Mouse (Mus musculus) midbrain, postnatal 0 days (tissue): ENCODE data around the gene Mgll. TPM values are rescaled to one million over a fixed set of nuclear protein-coding genes. Genes with fewer than 3 reads are reported as not detected.

Experiments used
- ATAC-seq: fragments of 200-750 bp; cut with Nextera tagmentation; 2 replicates; pipeline ENCODE4 v1.8.0; 2017; ENCODE audit warnings: moderate number of reproducible peaks, mild to moderate bottlenecking, moderate TSS enrichment, moderate library complexity; ENCODE audit not compliant: low FRiP score
- DNase-seq: peaks from one replicate; pipeline ENCODE4 v3.0.0-alpha.2; 2015; ENCODE audit warnings: low spot score
- H3K27ac ChIP-seq: fragments of 300-500 bp; sonication (generic); 2 replicates; pipeline ENCODE4 v1.5.1; 2014; ENCODE audit warnings: low read depth, mild to moderate bottlenecking, low read length, mixed read lengths
- H3K27me3 ChIP-seq: fragments of 300-500 bp; sonication (generic); 2 replicates; pipeline ENCODE4 v1.6.1; 2014; ENCODE audit warnings: low read length, control low read depth, mixed read lengths; ENCODE audit not compliant: insufficient read depth
- H3K36me3 ChIP-seq: fragments of 300-500 bp; sonication (generic); 2 replicates; pipeline ENCODE4 v1.6.1; 2014; ENCODE audit warnings: low read length, control low read depth, mixed read lengths; ENCODE audit not compliant: insufficient read depth
- H3K4me1 ChIP-seq: fragments of 300-500 bp; sonication (generic); 2 replicates; pipeline ENCODE4 v1.6.1; 2014; ENCODE audit warnings: mild to moderate bottlenecking, control low read depth, antibody characterized with exemption, low read length, mixed read lengths; ENCODE audit not compliant: insufficient read depth
- H3K4me2 ChIP-seq: fragments of 300-500 bp; sonication (generic); 2 replicates; pipeline ENCODE4 v1.6.1; 2014; ENCODE audit warnings: low read depth, mild to moderate bottlenecking, low read length, mixed read lengths; ENCODE audit not compliant: poor library complexity, severe bottlenecking
- H3K4me3 ChIP-seq: fragments of 300-500 bp; sonication (generic); 2 replicates; pipeline ENCODE4 v1.5.1; 2014; ENCODE audit warnings: low read depth, mild to moderate bottlenecking, low read length, moderate library complexity
- H3K9ac ChIP-seq: fragments of 300-500 bp; sonication (generic); replicated peaks from 2 replicates; pipeline ENCODE4 v1.6.1; 2014; ENCODE audit warnings: mild to moderate bottlenecking, low read length, moderate library complexity, mixed read lengths; ENCODE audit not compliant: poor library complexity, severe bottlenecking
- H3K9me3 ChIP-seq: fragments of 300-500 bp; sonication (generic); 2 replicates; pipeline ENCODE4 v1.6.1; 2016; ENCODE audit warnings: low read length, control low read depth
- CTCF ChIP-seq: IDR thresholded peaks from 2 replicates; pipeline ENCODE4 v1.5.1; 2016; ENCODE audit warnings: antibody characterized with exemption, mild to moderate bottlenecking
- WGBS: fragments of 180-500 bp; shearing (Covaris S2); extraction: QIAGEN DNeasy Blood & Tissue Kit; methylation state at CpG from one replicate; pipeline ENCODE4 v1.1.7; 2014; 5-methylcytosine and 5-hydroxymethylcytosine counted together
- polyA plus RNA-seq: library from polyadenylated mRNA; unstranded; fragments of >200 nt; fragmentation: Nextera tagmentation; extraction: Ambion mirVana; gene quantifications from 2 replicates; pipeline ENCODE4 v1.2.1, GENCODE M21; 2015
- total RNA-seq: library from RNA; depleted of rRNA; stranded (reverse); fragments of >200 nt; gene quantifications from 2 replicates; pipeline ENCODE4 v1.2.3, GENCODE M21; 2014; rRNA removed

The Mgll gene
- total and polyA plus RNA-seq, 2 experiments from 2014 or later: 50.6 to 62.3 TPM

- 6% methylated on average over 41 of the region's 63 CpGs for WGBS
- Histone ChIP-seq H3K4me1 (0 out of 2 replicates have a peak, but pooled peaks cover 6% of the 10 kb centered on the region), H3K4me3 (peak within 1 kb of the TSS; percentile 80), H3K4me2 (peak within 1 kb of the TSS; percentile 92), H3K27ac (peak within 1 kb of the TSS; percentile 98), H3K9ac (peak within 1 kb of the TSS; percentile 95), H3K27me3 (no peaks in the 10 kb centered on the region), H3K36me3 (no peaks in the 10 kb centered on the region), H3K9me3 (no peaks in the 10 kb centered on the region)
- DNase-seq (peak; percentile 90), ATAC-seq (peak; percentile 79)
- TF ChIP-seq CTCF: no peak
These were observed 150.8 kb downstream of the Mgll start, which contains the start of gene Podxl2 for GRCm38 (mm10) chr6:88874868-88875508. Gene Podxl2 (minus strand): TSS chr6:88875044.

Other genes starting within 250 kb of the Mgll start
- 192 and 199 TPM in 2 replicates for gene Sec61a1, start 205.5 kb upstream of the Mgll start, total RNA-seq
- gene Sec61a1, start 205.5 kb upstream of the Mgll start, polyA plus RNA-seq: 131 TPM in 2 replicates
- gene Kbtbd12, start 86.5 kb upstream of the Mgll start, total RNA-seq: 0.16 and 0.38 TPM in 2 replicates
- gene Kbtbd12, start 86.5 kb upstream of the Mgll start, polyA plus RNA-seq: 0.25 TPM in 1 of 2 replicates, not detected in the other
- 60.2 and 65.7 TPM in 2 replicates for gene Abtb1, start 117.6 kb downstream of the Mgll start, total RNA-seq
- 29.2 and 34.9 TPM in 2 replicates for gene Abtb1, start 117.6 kb downstream of the Mgll start, polyA plus RNA-seq
- gene Podxl2, start 150.6 kb downstream of the Mgll start, total RNA-seq: 883 and 1,011 TPM in 2 replicates
- 727 and 776 TPM in 2 replicates for gene Podxl2, start 150.6 kb downstream of the Mgll start, polyA plus RNA-seq
- 11.4 and 16.2 TPM in 2 replicates for gene Mcm2, start 174.4 kb downstream of the Mgll start, total RNA-seq
- gene Mcm2, start 174.4 kb downstream of the Mgll start, polyA plus RNA-seq: 7.6 and 7.7 TPM in 2 replicates
- gene Tpra1, start 177.8 kb downstream of the Mgll start, total RNA-seq: 65.7 and 69.7 TPM in 2 replicates
- 52.7 and 67.5 TPM in 2 replicates for gene Tpra1, start 177.8 kb downstream of the Mgll start, polyA plus RNA-seq